Mouse (Mus musculus): ENCODE data around the gene Ttc39a. TPM values are rescaled to one million over a fixed set of nuclear protein-coding genes. Genes with fewer than 3 reads are reported as not detected.

The Ttc39a gene
- polyA plus RNA-seq, 1 experiment from 2014 or later = 19.8 TPM

GRCm38 (mm10) chr4:109432668-109433375 lies 26.4 kb downstream of the Ttc39a start:
- no peak overlapping the region for H3K4me3 ChIP-seq (ENCODE audit: low read length)
- H3K9me3 ChIP-seq (ENCODE audit: control insufficient read depth, low read length) = no peaks in the 10 kb centered on the region
- 73% methylated on average over 16 of the region's 16 CpGs for WGBS
- no peak overlapping the region for H3K4me2 ChIP-seq (ENCODE audit: low read depth, low read length)
- ATAC-seq = no peak
- peaks cover 4% of the 10 kb centered on the region; the same call in 1 of the 2 replicates for H3K4me1 ChIP-seq (ENCODE audit: control insufficient read depth, insufficient read depth, low read length)
- no peaks in the 10 kb centered on the region for H3K36me3 ChIP-seq (ENCODE audit: control insufficient read depth, insufficient read depth, low read length)
- H3K27me3 ChIP-seq (replicated peaks; ENCODE audit: control insufficient read depth, insufficient read depth, low read length) = no peaks in the 10 kb centered on the region
- no peak overlapping the region for H3K9ac ChIP-seq (ENCODE audit: low read depth, low read length)
- no peak overlapping the region for H3K27ac ChIP-seq (ENCODE audit: low read length)

GRCm38 (mm10) chr4:109433641-109434040 lies 27.2 kb downstream of the Ttc39a start:
- Histone ChIP-seq H3K9ac (ENCODE audit: low read depth, low read length) (no peak overlapping the region), H3K36me3 (ENCODE audit: control insufficient read depth, insufficient read depth, low read length) (no peaks in the 10 kb centered on the region), H3K4me1 (ENCODE audit: control insufficient read depth, insufficient read depth, low read length) (peaks cover 4% of the 10 kb centered on the region; the same call in 1 of the 2 replicates), H3K9me3 (ENCODE audit: control insufficient read depth, low read length) (no peaks in the 10 kb centered on the region), H3K27ac (ENCODE audit: low read length) (no peak overlapping the region), H3K4me2 (ENCODE audit: low read depth, low read length) (no peak overlapping the region), H3K4me3 (ENCODE audit: low read length) (no peak overlapping the region), H3K27me3 (replicated peaks; ENCODE audit: control insufficient read depth, insufficient read depth, low read length) (no peaks in the 10 kb centered on the region)
- WGBS = 74% methylated on average over 6 of the region's 6 CpGs
- ATAC-seq = no peak

DNA sequence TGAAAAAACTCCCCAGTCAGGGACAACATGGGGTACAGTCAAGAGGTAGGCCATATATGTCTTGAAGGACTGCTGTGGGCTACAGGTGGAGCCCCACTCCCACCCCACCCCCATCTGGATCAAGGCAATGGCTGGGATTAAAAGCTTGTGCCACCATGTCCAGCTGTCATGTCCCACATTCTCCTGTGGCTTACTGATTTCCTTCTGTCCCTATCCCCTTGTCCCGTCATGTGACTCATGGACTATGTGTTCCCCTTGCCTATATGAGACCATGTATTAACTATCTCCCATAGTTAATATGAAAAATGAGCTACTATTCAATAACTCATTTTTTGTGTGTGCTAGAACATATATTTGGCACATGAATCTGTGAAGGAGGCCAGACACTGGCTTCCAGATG lies 27.8 kb downstream of the Ttc39a start:
- H3K4me1 ChIP-seq (ENCODE audit: control insufficient read depth, insufficient read depth, low read length) = peaks cover 4% of the 10 kb centered on the region; the same call in 1 of the 2 replicates
- H3K27ac ChIP-seq (ENCODE audit: low read length) = no peak overlapping the region
- 93% methylated on average over 1 of the region's 1 CpGs for WGBS
- H3K27me3 ChIP-seq (replicated peaks; ENCODE audit: control insufficient read depth, insufficient read depth, low read length) = no peaks in the 10 kb centered on the region
- H3K9ac ChIP-seq (ENCODE audit: low read depth, low read length) = no peak overlapping the region
- no peak overlapping the region for H3K4me3 ChIP-seq (ENCODE audit: low read length)
- H3K4me2 ChIP-seq (ENCODE audit: low read depth, low read length) = no peak overlapping the region
- no peak for ATAC-seq
- H3K9me3 ChIP-seq (ENCODE audit: control insufficient read depth, low read length) = no peaks in the 10 kb centered on the region
- H3K36me3 ChIP-seq (ENCODE audit: control insufficient read depth, insufficient read depth, low read length) = no peaks in the 10 kb centered on the region

DNA sequence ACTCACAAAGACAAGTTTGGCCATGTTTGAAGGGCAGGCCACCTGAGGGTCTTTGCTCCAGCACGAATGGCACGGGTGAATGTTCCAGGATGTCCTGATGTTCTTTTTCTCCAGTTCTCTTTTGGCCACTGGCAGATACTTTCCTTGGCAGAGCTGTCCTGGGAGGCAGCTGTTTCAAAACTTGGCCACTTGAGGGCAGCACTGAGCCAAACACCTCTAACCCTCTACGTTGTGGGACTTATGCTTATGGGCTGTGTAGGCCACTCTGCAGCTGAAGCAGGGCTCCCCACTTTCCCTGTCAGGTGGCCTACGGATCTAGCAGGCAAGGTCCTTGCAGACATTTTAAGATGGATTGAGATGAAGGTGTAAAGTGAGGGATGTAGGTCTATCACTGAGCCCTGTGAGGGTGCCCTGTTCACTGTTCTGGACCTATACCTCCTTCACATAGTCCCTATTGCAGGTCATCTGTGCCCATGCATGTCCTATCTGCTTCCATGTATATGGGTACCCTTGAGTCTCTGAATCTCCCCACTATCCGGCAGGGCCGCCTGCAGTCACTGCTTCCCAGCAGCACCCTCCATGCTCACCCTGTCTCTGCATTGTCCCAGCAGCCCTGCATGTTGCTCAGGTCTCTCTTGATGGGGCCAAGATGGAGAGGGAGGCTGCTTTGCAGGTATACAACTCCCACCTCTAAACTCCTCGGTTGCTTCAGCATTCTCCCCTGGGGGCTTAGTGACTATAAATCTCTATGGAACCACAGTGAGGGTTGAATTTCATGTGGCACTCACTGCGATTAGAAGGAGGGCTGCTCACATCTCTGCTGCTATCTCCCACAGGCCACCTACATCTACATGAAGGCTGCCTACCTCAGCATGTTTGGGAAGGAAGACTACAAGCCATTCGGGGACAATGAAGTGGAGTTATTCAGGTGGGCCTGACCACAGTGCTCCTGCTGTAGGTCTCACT lies 31.8 kb downstream of the Ttc39a start:
- Histone ChIP-seq H3K4me3 (ENCODE audit: low read length) (no peak overlapping the region), H3K4me2 (ENCODE audit: low read depth, low read length) (no peak overlapping the region), H3K4me1 (ENCODE audit: control insufficient read depth, insufficient read depth, low read length) (no peaks in the 10 kb centered on the region), H3K27me3 (replicated peaks; ENCODE audit: control insufficient read depth, insufficient read depth, low read length) (no peaks in the 10 kb centered on the region), H3K9ac (ENCODE audit: low read depth, low read length) (no peak overlapping the region), H3K36me3 (ENCODE audit: control insufficient read depth, insufficient read depth, low read length) (no peaks in the 10 kb centered on the region; the same call in 1 of the 2 replicates), H3K27ac (ENCODE audit: low read length) (no peak overlapping the region), H3K9me3 (ENCODE audit: control insufficient read depth, low read length) (no peaks in the 10 kb centered on the region)
- WGBS = 54% methylated on average over 9 of the region's 9 CpGs
- ATAC-seq = peak; percentile 66

DNA sequence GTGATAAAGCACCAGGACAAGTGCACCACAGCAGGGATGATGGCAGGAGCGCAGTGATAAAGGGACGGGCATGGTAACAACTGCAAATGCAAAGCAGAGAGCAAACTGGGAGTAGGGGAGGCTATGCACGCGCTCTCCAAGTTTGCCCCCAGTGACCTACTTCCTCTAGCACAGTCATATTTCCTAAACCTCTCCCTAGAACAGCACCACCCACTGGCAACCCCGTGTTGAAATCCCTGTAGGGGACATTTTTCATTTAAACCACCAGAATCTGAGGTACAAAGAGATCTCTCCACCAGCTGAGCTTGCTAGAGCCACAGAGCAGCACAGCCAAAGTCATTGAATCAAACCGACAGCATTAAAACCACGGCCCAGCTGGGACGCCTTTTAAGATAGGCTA lies 32.7 kb downstream of the Ttc39a start:
- no peak for ATAC-seq

DNA sequence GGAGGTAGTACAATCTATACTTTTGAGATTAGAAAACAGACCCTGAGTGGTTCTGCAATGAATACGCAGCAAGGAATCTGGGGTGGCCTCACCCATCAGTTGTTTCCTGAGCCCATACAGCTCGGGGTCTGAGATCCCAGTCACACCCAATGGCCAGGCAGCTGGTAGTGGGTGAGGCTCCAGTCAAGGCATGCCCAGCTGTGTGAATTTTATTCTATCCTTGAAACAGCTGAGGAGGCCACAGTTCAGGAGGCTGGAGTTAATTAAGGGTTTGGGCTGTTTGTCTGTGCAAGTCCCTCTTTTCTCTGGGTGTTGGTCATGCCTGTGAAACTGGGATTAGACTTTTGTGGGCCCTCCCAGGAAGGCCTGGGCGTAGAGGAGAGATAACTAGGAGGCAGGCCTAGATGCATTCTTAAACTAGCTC lies 33.4 kb downstream of the Ttc39a start:
- no peak overlapping the region for H3K9ac ChIP-seq (ENCODE audit: low read depth, low read length)
- H3K9me3 ChIP-seq (ENCODE audit: control insufficient read depth, low read length) = no peaks in the 10 kb centered on the region
- H3K4me3 ChIP-seq (ENCODE audit: low read length) = no peak overlapping the region
- no peaks in the 10 kb centered on the region for H3K27me3 ChIP-seq (replicated peaks; ENCODE audit: control insufficient read depth, insufficient read depth, low read length)
- no peak overlapping the region for H3K4me2 ChIP-seq (ENCODE audit: low read depth, low read length)
- H3K36me3 ChIP-seq (ENCODE audit: control insufficient read depth, insufficient read depth, low read length) = no peaks in the 10 kb centered on the region; the same call in 1 of the 2 replicates
- H3K27ac ChIP-seq (ENCODE audit: low read length) = no peak overlapping the region
- H3K4me1 ChIP-seq (ENCODE audit: control insufficient read depth, insufficient read depth, low read length) = no peaks in the 10 kb centered on the region
- 77% methylated on average over 3 of the region's 3 CpGs for WGBS
- peak; percentile 57 for ATAC-seq

More for the DNA sequence above, 32.7 kb downstream of the Ttc39a start:
- no peak overlapping the region for H3K4me2 ChIP-seq (ENCODE audit: low read depth, low read length)
- H3K9ac ChIP-seq (ENCODE audit: low read depth, low read length) = no peak overlapping the region
- WGBS = 78% methylated on average over 8 of the region's 8 CpGs
- H3K4me3 ChIP-seq (ENCODE audit: low read length) = no peak overlapping the region
- no peaks in the 10 kb centered on the region; the same call in 1 of the 2 replicates for H3K36me3 ChIP-seq (ENCODE audit: control insufficient read depth, insufficient read depth, low read length)
- no peak overlapping the region for H3K27ac ChIP-seq (ENCODE audit: low read length)
- H3K4me1 ChIP-seq (ENCODE audit: control insufficient read depth, insufficient read depth, low read length) = no peaks in the 10 kb centered on the region
- no peaks in the 10 kb centered on the region for H3K9me3 ChIP-seq (ENCODE audit: control insufficient read depth, low read length)
- no peaks in the 10 kb centered on the region for H3K27me3 ChIP-seq (replicated peaks; ENCODE audit: control insufficient read depth, insufficient read depth, low read length)

DNA sequence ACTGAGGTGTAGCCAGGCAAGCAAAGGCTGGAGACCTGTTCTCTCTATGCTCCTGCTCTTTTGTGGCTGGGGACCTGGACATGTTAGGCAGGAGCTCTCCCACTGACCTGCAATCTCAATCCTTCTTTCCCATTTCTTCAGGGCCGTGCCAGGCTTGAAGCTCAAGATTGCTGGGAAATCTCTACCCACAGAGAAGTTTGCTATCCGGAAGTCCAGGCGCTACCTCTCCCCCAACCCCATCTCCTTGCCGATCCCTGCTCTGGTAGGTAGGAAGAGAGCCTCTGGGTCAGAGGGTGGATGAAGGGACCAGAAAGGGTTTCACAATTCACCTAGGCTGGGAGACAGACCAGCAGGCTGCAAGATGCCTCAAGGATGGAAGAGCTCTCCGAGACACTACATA lies 34.0 kb downstream of the Ttc39a start:
- Histone ChIP-seq H3K4me1 (ENCODE audit: control insufficient read depth, insufficient read depth, low read length) (no peaks in the 10 kb centered on the region), H3K9me3 (ENCODE audit: control insufficient read depth, low read length) (no peaks in the 10 kb centered on the region), H3K4me3 (ENCODE audit: low read length) (no peak overlapping the region), H3K4me2 (ENCODE audit: low read depth, low read length) (no peak overlapping the region), H3K27me3 (replicated peaks; ENCODE audit: control insufficient read depth, insufficient read depth, low read length) (no peaks in the 10 kb centered on the region), H3K36me3 (ENCODE audit: control insufficient read depth, insufficient read depth, low read length) (no peaks in the 10 kb centered on the region; the same call in 1 of the 2 replicates), H3K9ac (ENCODE audit: low read depth, low read length) (no peak overlapping the region), H3K27ac (ENCODE audit: low read length) (no peak overlapping the region)
- ATAC-seq = no peak
- WGBS = 95% methylated on average over 5 of the region's 5 CpGs

GRCm38 (mm10) chr4:109441000-109441399 lies 34.6 kb downstream of the Ttc39a start:
- WGBS = 89% methylated on average over 3 of the region's 3 CpGs
- H3K9me3 ChIP-seq (ENCODE audit: control insufficient read depth, low read length) = no peaks in the 10 kb centered on the region
- H3K4me1 ChIP-seq (ENCODE audit: control insufficient read depth, insufficient read depth, low read length) = no peaks in the 10 kb centered on the region
- no peak overlapping the region for H3K4me3 ChIP-seq (ENCODE audit: low read length)
- no peak for ATAC-seq
- no peak overlapping the region for H3K9ac ChIP-seq (ENCODE audit: low read depth, low read length)
- no peaks in the 10 kb centered on the region for H3K27me3 ChIP-seq (replicated peaks; ENCODE audit: control insufficient read depth, insufficient read depth, low read length)
- H3K4me2 ChIP-seq (ENCODE audit: low read depth, low read length) = no peak overlapping the region
- no peaks in the 10 kb centered on the region; the same call in 1 of the 2 replicates for H3K36me3 ChIP-seq (ENCODE audit: control insufficient read depth, insufficient read depth, low read length)
- H3K27ac ChIP-seq (ENCODE audit: low read length) = no peak overlapping the region

DNA sequence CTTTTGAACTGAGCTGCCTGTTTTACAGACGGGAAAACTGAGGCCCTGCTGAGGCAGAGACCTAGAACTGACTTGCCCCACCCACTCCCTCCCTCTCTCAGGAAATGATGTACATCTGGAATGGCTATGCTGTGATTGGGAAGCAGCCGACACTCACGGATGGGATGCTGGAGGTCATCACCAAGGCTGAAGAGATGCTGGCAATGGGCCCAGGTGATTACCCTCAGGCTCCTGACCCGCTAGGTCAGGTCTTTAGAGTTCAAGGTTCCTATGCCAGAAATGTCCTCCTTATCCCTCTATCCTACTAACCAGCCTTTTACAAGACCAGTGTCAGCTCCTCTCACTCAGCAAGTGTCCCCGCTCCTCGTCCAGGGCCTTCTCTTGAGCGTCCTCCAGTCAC lies 35.7 kb downstream of the Ttc39a start:
- WGBS = 85% methylated on average over 7 of the region's 7 CpGs
- Histone ChIP-seq H3K4me2 (ENCODE audit: low read depth, low read length) (no peak overlapping the region), H3K27me3 (replicated peaks; ENCODE audit: control insufficient read depth, insufficient read depth, low read length) (no peaks in the 10 kb centered on the region), H3K9me3 (ENCODE audit: control insufficient read depth, low read length) (no peaks in the 10 kb centered on the region), H3K27ac (ENCODE audit: low read length) (no peak overlapping the region), H3K36me3 (ENCODE audit: control insufficient read depth, insufficient read depth, low read length) (no peaks in the 10 kb centered on the region; the same call in 1 of the 2 replicates), H3K4me3 (ENCODE audit: low read length) (no peak overlapping the region), H3K4me1 (ENCODE audit: control insufficient read depth, insufficient read depth, low read length) (no peaks in the 10 kb centered on the region), H3K9ac (ENCODE audit: low read depth, low read length) (no peak overlapping the region)
- no peak for ATAC-seq

Data from intestine, embryonic 16.5 days (tissue).